Mouse (Mus musculus) embryonic facial prominence, embryonic 10.5 days (tissue): Measurements from ENCODE around the gene D430041D05Rik. TPM values are rescaled to one million over a fixed set of nuclear protein-coding genes. Genes with fewer than 3 reads are reported as not detected.

ENCODE experiments used
- DNase-seq: peaks from one replicate; pipeline ENCODE4 v3.0.0-alpha.2; 2017; ENCODE audit warnings: low spot score
- H3K27ac ChIP-seq: fragments of 300-500 bp; sonication (generic); replicated peaks from 2 replicates; pipeline ENCODE4 v1.5.1; 2016; ENCODE audit warnings: mild to moderate bottlenecking
- H3K27me3 ChIP-seq: fragments of 300-500 bp; sonication (generic); replicated peaks from 2 replicates; pipeline ENCODE4 v1.6.1; 2016; ENCODE audit warnings: low read depth, mild to moderate bottlenecking; ENCODE audit not compliant: poor library complexity, severe bottlenecking
- H3K36me3 ChIP-seq: fragments of 300-500 bp; sonication (generic); replicated peaks from 2 replicates; pipeline ENCODE4 v1.6.1; 2016; ENCODE audit warnings: mild to moderate bottlenecking, moderate library complexity
- H3K4me1 ChIP-seq: fragments of 300-500 bp; sonication (generic); 2 replicates; pipeline ENCODE4 v1.6.1; 2016
- H3K4me3 ChIP-seq: fragments of 300-500 bp; sonication (generic); 2 replicates; pipeline ENCODE4 v1.5.1; 2016; ENCODE audit warnings: mild to moderate bottlenecking, moderate library complexity
- H3K9me3 ChIP-seq: fragments of 300-500 bp; sonication (generic); 2 replicates; pipeline ENCODE4 v1.6.1; 2016; ENCODE audit warnings: mild to moderate bottlenecking
- WGBS: fragments of 180-500 bp; shearing (Covaris S2); methylation state at CpG from one replicate; pipeline ENCODE4 v1.1.7; 2016; 5-methylcytosine and 5-hydroxymethylcytosine counted together
- polyA plus RNA-seq: library from polyadenylated mRNA; unstranded; fragments of >200 nt; fragmentation: Nextera tagmentation; extraction: Ambion mirVana; gene quantifications from 2 replicates; pipeline ENCODE4 v1.2.1, GENCODE M21; 2016

Gene D430041D05Rik
- polyA plus RNA-seq, 1 experiment from 2014 or later, result 0.60 TPM

DNA sequence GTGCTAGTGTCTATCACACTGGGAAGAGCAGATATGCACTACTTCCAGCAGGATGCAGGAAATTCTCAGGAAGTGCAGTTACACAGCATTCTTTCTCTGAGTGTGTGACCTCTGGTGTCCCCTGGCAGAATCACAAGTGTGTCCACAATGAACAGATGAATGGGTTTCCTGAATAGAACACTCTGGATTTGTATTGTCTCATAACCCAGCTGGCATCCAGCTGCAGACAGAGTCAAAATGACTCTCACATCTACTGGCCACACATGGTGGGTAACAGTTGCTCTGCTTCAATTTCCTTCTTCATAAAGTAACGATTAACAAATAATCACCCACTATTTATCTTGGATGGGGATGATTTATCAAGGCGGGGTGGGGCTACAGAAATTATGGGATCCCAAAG, 43.5 kb downstream of the D430041D05Rik start:
- WGBS, result 79% methylated on average over 2 of the region's 2 CpGs
- Histone ChIP-seq H3K4me3 (no peak overlapping the region), H3K36me3 (no peaks in the 10 kb centered on the region), H3K4me1 (peaks cover 13% of the 10 kb centered on the region), H3K27ac (0 out of 2 replicates have a peak overlapping the region, but pooled peaks have one; percentile 35), H3K9me3 (no peaks in the 10 kb centered on the region), H3K27me3 (no peaks in the 10 kb centered on the region)
- no peak for DNase-seq

DNA sequence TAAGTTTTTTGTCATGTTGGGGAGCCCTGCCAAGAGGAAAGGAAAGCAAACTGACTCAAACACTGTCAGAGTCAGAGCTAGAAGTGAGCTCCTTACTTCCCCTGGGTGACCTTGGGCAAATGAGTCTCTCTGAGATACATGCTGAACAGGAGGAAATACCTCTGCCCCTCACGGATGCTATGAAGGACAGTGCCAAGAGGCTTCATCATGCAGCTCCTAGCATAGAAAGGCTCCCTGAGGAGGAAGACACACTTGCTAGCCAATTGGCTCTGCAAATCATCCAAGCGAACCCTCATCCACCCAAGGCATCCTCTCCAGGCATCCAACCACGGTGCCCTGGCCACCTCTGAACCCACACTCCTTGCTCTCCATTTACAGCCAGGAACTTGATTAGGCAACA, 51.5 kb downstream of the D430041D05Rik start:
- Histone ChIP-seq H3K27ac (no peak overlapping the region), H3K27me3 (no peaks in the 10 kb centered on the region), H3K36me3 (no peaks in the 10 kb centered on the region), H3K4me1 (peaks cover 3% of the 10 kb centered on the region; the same call in 1 of the 2 replicates), H3K4me3 (no peak overlapping the region), H3K9me3 (no peaks in the 10 kb centered on the region)
- DNase-seq, result no peak
- WGBS, result 88% methylated on average over 3 of the region's 3 CpGs

DNA sequence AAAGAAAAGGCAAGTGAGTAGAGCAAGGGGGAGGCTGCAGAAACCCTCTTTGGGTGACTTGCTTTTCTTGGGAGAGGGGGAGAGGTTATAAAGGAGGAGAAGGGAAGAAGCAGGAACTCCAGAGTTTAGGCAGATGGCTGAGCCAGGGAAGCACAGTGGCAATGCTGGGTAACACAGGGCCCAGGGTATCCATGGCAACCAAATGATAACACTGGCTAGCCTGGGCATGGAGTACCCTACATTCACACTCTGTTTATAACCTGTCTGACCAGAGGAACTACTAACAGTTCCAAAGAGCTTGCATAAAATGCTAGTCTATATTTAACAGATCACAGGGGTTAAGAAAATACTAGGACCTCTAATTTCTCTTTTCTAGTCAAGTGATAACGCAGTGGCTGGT, 51.9 kb downstream of the D430041D05Rik start:
- WGBS, result 90% methylated on average over 1 of the region's 1 CpGs

DNA sequence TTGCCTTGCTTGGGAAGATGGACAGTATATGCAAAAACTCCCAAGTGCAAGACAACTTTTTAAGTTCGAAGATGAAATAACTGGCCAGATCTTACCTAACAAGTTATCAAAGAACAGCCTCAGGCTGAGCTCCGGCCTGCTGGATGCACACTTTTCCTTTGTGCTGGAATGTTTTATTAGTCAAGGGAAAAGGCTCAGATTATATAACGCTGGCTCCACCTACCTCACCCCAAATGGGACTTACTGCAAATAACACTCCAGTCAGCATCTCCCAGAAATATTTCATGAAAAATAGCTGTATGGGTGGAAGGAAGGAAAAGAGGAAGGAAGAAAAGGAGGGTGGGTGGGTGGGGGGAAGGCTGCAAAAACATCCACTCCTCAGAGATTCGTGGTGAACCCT, 54.3 kb downstream of the D430041D05Rik start:
- DNase-seq, result no peak
- Histone ChIP-seq H3K27me3 (no peaks in the 10 kb centered on the region), H3K27ac (no peak overlapping the region), H3K4me1 (peaks cover 3% of the 10 kb centered on the region; the same call in 1 of the 2 replicates), H3K36me3 (no peaks in the 10 kb centered on the region), H3K4me3 (no peak overlapping the region), H3K9me3 (no peaks in the 10 kb centered on the region)
- 84% methylated on average over 4 of the region's 4 CpGs for WGBS

More for the DNA sequence above, 51.9 kb downstream of the D430041D05Rik start:
- Histone ChIP-seq H3K27ac (no peak overlapping the region), H3K9me3 (no peaks in the 10 kb centered on the region), H3K4me1 (peaks cover 3% of the 10 kb centered on the region; the same call in 1 of the 2 replicates), H3K4me3 (no peak overlapping the region), H3K27me3 (no peaks in the 10 kb centered on the region), H3K36me3 (no peaks in the 10 kb centered on the region)
- DNase-seq, result no peak

DNA sequence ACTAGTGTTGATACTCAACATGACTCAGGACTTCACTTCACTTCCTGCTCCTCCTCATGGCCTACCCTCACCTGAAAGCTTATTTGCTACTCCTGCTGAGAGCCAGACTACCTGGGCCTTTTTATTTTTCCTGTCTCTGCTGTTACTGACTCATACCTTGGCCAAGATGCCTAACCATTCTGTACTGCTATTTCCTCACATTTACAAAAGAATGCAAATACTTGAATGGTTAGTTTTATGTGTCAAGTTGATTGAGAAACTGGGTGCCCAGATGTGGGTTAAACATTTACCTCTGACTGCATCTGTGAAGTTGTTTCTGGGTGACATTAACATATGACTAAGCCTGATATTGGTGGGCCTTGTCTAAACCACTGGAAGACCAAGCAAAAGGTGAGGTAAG, 56.7 kb downstream of the D430041D05Rik start:
- no peaks in the 10 kb centered on the region for H3K4me1 ChIP-seq
- no peaks in the 10 kb centered on the region for H3K27me3 ChIP-seq
- no peaks in the 10 kb centered on the region for H3K36me3 ChIP-seq
- no peak for DNase-seq
- H3K27ac ChIP-seq, result no peak overlapping the region
- H3K9me3 ChIP-seq, result no peaks in the 10 kb centered on the region
- H3K4me3 ChIP-seq, result no peak overlapping the region

DNA sequence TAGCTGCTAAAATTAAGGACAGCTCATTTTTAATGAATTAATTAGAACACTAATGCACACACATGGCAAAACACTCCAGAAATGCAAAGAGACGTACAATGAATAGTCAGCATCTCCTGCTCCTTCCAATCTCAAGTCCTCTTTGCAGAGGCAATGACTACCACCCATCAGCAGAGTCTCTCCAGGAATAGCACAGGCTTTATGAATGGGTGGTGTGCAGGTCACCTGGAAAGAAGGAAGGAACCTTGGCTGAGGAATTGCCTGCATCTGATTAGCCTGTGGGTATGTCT, 58.7 kb downstream of the D430041D05Rik start:
- no peak overlapping the region for H3K4me3 ChIP-seq
- WGBS, result 85% methylated on average over 1 of the region's 1 CpGs
- no peaks in the 10 kb centered on the region for H3K4me1 ChIP-seq
- no peaks in the 10 kb centered on the region for H3K36me3 ChIP-seq
- H3K27me3 ChIP-seq, result no peaks in the 10 kb centered on the region
- DNase-seq, result no peak
- H3K9me3 ChIP-seq, result no peaks in the 10 kb centered on the region
- H3K27ac ChIP-seq, result no peak overlapping the region

DNA sequence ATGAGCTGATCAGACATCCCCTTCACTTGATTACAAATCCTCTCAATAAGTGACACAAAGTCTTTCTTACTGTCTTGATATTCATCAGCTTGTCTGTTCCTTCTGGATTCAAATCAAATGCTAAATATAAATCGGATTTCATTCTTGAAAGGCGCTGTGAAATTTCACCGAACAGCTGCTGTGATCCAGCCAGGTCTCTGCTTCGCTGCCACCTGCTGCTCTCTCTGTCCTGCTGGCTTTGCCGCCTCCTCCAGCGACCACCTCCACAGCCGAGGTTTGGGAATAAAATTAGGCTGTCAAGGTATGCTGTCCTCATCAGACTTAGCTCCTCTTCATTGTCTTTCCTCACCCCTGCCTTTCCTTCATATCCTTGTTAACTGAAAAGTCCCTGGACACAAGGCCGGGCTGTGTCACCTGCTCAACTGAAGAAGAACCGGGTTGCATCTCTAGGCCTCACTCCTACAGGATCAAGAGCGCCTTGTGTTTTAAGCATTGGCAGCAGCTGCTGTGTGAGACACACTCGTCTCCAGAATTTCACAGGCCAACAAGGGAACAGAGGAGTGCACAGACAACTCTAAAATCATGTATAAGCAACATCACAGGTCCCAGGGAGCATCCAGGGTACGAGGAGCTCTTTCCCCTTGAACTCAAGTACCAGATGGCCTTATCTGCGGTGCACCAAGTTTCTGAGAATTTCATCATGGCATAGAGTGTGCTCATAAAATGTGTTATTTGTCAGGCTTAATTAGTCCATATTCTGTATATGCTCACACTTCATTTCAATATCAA, 59.2 kb downstream of the D430041D05Rik start:
- no peak overlapping the region for H3K27ac ChIP-seq
- H3K4me3 ChIP-seq, result no peak overlapping the region
- WGBS, result 80% methylated on average over 13 of the region's 13 CpGs
- H3K9me3 ChIP-seq, result no peaks in the 10 kb centered on the region
- H3K4me1 ChIP-seq, result no peaks in the 10 kb centered on the region
- no peaks in the 10 kb centered on the region for H3K36me3 ChIP-seq
- DNase-seq, result no peak
- H3K27me3 ChIP-seq, result no peaks in the 10 kb centered on the region

DNA sequence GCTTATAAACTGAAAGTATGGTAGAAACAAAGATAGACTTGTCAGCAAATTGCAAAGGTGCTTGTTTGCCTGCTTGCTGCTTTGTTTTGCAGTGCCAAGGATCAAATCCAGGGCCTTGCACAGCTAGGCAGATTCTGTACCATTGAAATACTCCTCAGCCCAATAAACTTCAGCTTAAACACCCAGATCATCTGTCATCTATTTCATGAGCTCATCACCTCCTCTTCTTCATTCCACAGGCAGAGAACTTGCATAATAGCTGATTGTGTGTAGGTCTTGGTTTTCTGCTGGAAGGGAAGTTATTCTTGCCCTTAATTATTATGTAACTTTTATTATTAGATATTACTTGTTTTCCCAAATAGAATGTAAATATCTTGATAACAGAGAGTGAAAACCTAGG, 73.2 kb downstream of the D430041D05Rik start:
- Histone ChIP-seq H3K27ac (no peak overlapping the region), H3K4me3 (no peak overlapping the region), H3K4me1 (no peaks in the 10 kb centered on the region), H3K36me3 (no peaks in the 10 kb centered on the region), H3K9me3 (no peaks in the 10 kb centered on the region), H3K27me3 (no peaks in the 10 kb centered on the region)
- no peak for DNase-seq

DNA sequence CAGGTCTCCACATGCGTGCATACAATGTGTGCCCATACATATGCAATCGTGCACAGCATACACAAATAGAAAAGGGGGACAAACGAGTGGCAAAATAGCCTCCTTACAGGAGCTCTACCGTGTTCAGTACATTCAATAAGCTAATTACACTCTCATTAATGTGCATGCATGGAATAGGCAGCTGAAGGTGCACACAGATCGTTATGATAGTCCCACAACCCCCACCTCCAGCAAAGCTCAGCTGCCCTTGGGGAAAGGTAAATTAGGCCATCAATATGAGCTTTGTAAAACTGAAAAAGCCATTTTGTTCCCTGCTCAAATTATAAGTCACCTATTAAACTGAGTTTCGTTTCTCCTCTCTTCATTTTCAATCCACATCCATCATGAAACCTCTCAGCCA, 75.0 kb downstream of the D430041D05Rik start:
- no peak overlapping the region for H3K4me3 ChIP-seq

DNA sequence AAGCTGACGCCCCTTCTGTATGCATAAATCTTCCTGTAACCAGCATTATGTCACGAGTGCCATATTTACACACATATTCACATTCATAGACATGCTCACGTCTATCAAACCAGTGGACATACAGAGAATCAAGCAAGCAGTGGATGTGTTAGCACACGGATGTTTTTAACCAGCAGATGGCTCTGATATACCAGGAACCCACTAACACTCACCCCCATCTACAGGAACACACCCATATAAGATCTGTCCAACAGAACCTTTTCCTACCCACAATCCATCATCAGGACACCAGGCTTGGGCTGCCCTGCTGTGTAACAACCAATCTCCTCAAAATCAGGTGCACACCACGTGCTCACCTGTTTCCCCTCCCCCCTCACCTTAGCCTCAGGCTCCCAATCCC, 76.9 kb downstream of the D430041D05Rik start:
- Histone ChIP-seq H3K27ac (no peak overlapping the region), H3K4me3 (no peak overlapping the region), H3K4me1 (peaks cover 3% of the 10 kb centered on the region; the same call in 1 of the 2 replicates), H3K36me3 (no peaks in the 10 kb centered on the region), H3K27me3 (no peaks in the 10 kb centered on the region), H3K9me3 (no peaks in the 10 kb centered on the region)
- WGBS, result 76% methylated on average over 5 of the region's 5 CpGs
- no peak for DNase-seq

More for the DNA sequence above, 75.0 kb downstream of the D430041D05Rik start:
- Histone ChIP-seq H3K9me3 (no peaks in the 10 kb centered on the region), H3K27ac (no peak overlapping the region), H3K4me1 (no peaks in the 10 kb centered on the region), H3K27me3 (no peaks in the 10 kb centered on the region), H3K36me3 (no peaks in the 10 kb centered on the region)
- WGBS, result 82% methylated on average over 6 of the region's 6 CpGs
- no peak for DNase-seq

DNA sequence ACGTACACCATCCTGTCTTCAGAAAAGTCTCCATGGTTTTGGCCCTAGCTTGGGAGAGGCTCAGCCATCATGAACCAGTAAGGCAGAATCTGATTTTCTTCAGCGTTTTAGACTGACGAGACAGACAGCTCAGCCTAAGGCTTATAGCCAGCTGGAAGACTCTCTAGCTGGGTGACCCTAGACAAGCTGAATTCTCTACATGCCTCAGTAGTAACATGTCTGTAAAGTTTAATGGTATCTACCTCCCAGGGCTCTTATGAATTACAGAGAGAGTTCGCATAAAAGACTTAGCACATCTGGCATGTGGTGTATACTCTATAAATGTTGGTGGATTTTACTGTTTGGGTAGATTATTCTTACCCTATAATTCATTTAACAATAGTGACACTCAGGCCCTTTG, 78.1 kb downstream of the D430041D05Rik start:
- Histone ChIP-seq H3K4me3 (no peak overlapping the region), H3K9me3 (no peaks in the 10 kb centered on the region), H3K36me3 (no peaks in the 10 kb centered on the region), H3K4me1 (peaks cover 5% of the 10 kb centered on the region), H3K27ac (no peak overlapping the region), H3K27me3 (no peaks in the 10 kb centered on the region)
- 86% methylated on average over 4 of the region's 4 CpGs for WGBS
- DNase-seq, result no peak

DNA sequence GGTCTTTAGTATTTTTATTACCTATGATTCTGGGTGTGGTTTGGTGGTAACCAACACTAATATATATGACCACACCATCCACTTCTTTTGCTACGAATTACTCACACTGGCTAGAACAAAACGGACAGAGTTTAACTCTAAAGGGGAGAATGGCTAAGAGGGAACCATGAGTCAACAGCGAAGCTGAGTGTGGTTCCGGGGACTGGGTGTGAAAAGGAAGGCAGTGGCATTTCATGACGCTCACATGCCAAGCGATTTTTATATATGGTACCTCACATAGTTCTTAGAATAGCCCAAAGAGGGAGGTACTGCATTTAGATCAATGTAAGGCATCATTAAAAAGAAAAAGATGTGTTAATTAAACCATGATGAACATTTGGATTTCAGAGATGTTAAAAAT, 79.6 kb downstream of the D430041D05Rik start:
- Histone ChIP-seq H3K36me3 (no peaks in the 10 kb centered on the region), H3K9me3 (no peaks in the 10 kb centered on the region), H3K4me1 (peaks cover 9% of the 10 kb centered on the region), H3K27me3 (no peaks in the 10 kb centered on the region), H3K27ac (no peak overlapping the region), H3K4me3 (no peak overlapping the region)
- DNase-seq, result no peak
- 85% methylated on average over 6 of the region's 6 CpGs for WGBS

DNA sequence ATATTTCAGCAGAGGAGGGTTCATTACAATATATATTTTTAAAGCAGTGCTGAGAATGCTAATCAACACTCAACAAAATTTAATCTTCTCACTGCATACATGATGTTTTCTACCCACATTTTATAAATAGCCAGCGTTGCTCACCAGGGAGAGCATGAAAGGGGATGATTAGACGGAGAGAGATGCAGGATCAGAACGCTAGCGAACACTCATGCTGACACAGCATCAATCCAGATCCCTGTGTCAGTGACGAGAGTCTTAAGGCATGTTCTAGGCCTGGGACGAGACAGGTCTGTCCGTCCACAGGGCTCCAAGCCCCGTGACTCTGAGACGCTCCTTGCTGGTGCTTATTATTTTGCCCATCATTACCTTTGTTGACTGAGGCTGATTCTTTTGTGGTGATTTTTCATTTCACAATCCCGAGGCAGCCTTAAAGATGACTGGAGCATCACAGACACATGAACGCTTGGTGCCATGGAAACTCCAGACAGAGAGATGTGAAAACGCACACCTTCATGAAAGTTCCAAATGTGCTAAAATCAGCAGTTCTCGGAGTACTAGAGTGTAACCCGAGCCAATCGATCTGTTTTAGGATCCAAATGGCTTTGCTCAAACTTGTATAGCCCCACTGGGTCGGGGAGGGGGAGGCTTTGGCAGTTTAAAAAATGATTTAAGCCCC, 83.6 kb downstream of the D430041D05Rik start:
- H3K27me3 ChIP-seq, result no peaks in the 10 kb centered on the region
- H3K36me3 ChIP-seq, result no peaks in the 10 kb centered on the region
- no peak for DNase-seq
- no peak overlapping the region for H3K4me3 ChIP-seq
- no peak overlapping the region for H3K27ac ChIP-seq
- peaks cover 16% of the 10 kb centered on the region for H3K4me1 ChIP-seq
- no peaks in the 10 kb centered on the region for H3K9me3 ChIP-seq
- WGBS, result 85% methylated on average over 16 of the region's 16 CpGs
